Mouse (Mus musculus) embryonic fibroblast, embryonic 13.5 days (primary cell): Measurements from ENCODE around the gene Tra2a.
A peak's percentile ranks its signal among the peaks of the same experiment; 100 is the strongest.

Experiments
- CTCF ChIP-seq: IDR thresholded peaks from 2 replicates; pipeline ENCODE4 v1.5.1; 2011; ENCODE audit warnings: mild to moderate bottlenecking, control low read depth, low read length, moderate library complexity, borderline replicate concordance; ENCODE audit not compliant: insufficient read depth
- POLR2A ChIP-seq: IDR thresholded peaks from 2 replicates; pipeline ENCODE4 v1.6.1; 2011; ENCODE audit warnings: low read depth, mild to moderate bottlenecking, control low read depth, low read length, moderate library complexity

- TF ChIP-seq CTCF = peak; percentile 65; the same call in 1 of the 2 replicates
- no peak for TF ChIP-seq POLR2A
Observed at GRCm38 (mm10) chr6:49269200-49269599, 5.4 kb upstream of the Tra2a start.
